Mouse (Mus musculus) MEL (cell line): ENCODE data around the gene Ggt5. TPM values are rescaled to one million over a fixed set of nuclear protein-coding genes. Genes with fewer than 3 reads are reported as not detected.

Experiments
- DNase-seq: peaks from one replicate; pipeline ENCODE4 v3.0.0; 2011; ENCODE audit warnings: low read depth, low spot score
- H3K27ac ChIP-seq: 2 replicates; pipeline ENCODE4 v1.5.1; 2012; ENCODE audit warnings: low read depth, mild to moderate bottlenecking, control low read depth, low read length, moderate library complexity; ENCODE audit not compliant: control insufficient read depth
- H3K27me3 ChIP-seq, 2 experiments: fragments of 150-350 bp in 1 of 2; sonication (generic) in 1 of 2; 2 replicates each; pipeline ENCODE4 v1.6.1; 2012; ENCODE audit warnings: low read length in 2 of 2, mild to moderate bottlenecking in 2 of 2, improper control_type of control experiment in 1 of 2, moderate library complexity in 1 of 2; ENCODE audit not compliant: insufficient read depth in 2 of 2, control insufficient read depth in 1 of 2
- H3K36me3 ChIP-seq, 2 experiments: 2 replicates each; pipeline ENCODE4 v1.6.1; 2012 to 2014; ENCODE audit warnings: low read length in 2 of 2, improper control_type of control experiment in 1 of 2, inconsistent platforms in 1 of 2, mild to moderate bottlenecking in 1 of 2; ENCODE audit not compliant: insufficient read depth in 2 of 2, control insufficient read depth in 1 of 2
- H3K4me1 ChIP-seq, 2 experiments: fragments of 150-350 bp in 1 of 2; sonication (generic) in 1 of 2; 2 replicates each; pipeline ENCODE4 v1.6.1; 2012; ENCODE audit warnings: low read length in 2 of 2, improper control_type of control experiment in 1 of 2, mild to moderate bottlenecking in 1 of 2; ENCODE audit not compliant: insufficient read depth in 2 of 2, control insufficient read depth in 1 of 2
- H3K4me3 ChIP-seq, 2 experiments: fragments of 150-350 bp in 1 of 2; sonication (generic) in 1 of 2; 2 replicates each; pipeline ENCODE4 v1.5.1; 2012; ENCODE audit warnings: low read depth in 2 of 2, low read length in 2 of 2, mild to moderate bottlenecking in 2 of 2, moderate library complexity in 2 of 2, control low read depth in 1 of 2, improper control_type of control experiment in 1 of 2; ENCODE audit not compliant: control insufficient read depth in 1 of 2, insufficient read depth in 1 of 2
- H3K79me2 ChIP-seq: 2 replicates; pipeline ENCODE4 v1.6.1; 2012; ENCODE audit warnings: mild to moderate bottlenecking, low read length, moderate library complexity; ENCODE audit not compliant: control insufficient read depth, poor library complexity, insufficient read depth
- H3K9ac ChIP-seq: 2 replicates; pipeline ENCODE4 v1.6.1; 2012; ENCODE audit warnings: low read depth, mild to moderate bottlenecking, control low read depth, low read length, moderate library complexity; ENCODE audit not compliant: control insufficient read depth, poor library complexity, severe bottlenecking
- H3K9me3 ChIP-seq: fragments of 150-350 bp; sonication (generic); replicated peaks from 2 replicates; pipeline ENCODE4 v1.6.1; 2012; ENCODE audit warnings: mild to moderate bottlenecking, low read length, improper control_type of control experiment, moderate library complexity; ENCODE audit not compliant: insufficient read depth
- BHLHE40 ChIP-seq: IDR thresholded peaks from 2 replicates; pipeline ENCODE4 v1.6.1; 2012; ENCODE audit warnings: low read depth, mild to moderate bottlenecking, inconsistent platforms, low read length, improper control_type of control experiment, borderline replicate concordance
- CHD2 ChIP-seq: IDR thresholded peaks from 2 replicates; pipeline ENCODE4 v1.6.1; 2011; ENCODE audit warnings: low read length, improper control_type of control experiment
- CTCF ChIP-seq, 3 experiments: IDR thresholded peaks in 2 of 3; conservative IDR thresholded peaks in 1 of 3; 2 replicates each; pipeline ENCODE4 v1.5.1; 2011 to 2012; ENCODE audit warnings: low read length in 3 of 3, low read depth in 2 of 3, mild to moderate bottlenecking in 2 of 3, improper control_type of control experiment in 1 of 3, inconsistent platforms in 1 of 3, mixed read lengths in 1 of 3, moderate library complexity in 1 of 3; ENCODE audit not compliant: control insufficient read depth in 1 of 3, insufficient read depth in 1 of 3, poor library complexity in 1 of 3, severe bottlenecking in 1 of 3
- EP300 ChIP-seq, 2 experiments: IDR thresholded peaks; 2 replicates each; pipeline ENCODE4 v1.6.1; 2011; ENCODE audit warnings: improper control_type of control experiment in 2 of 2, low read length in 2 of 2, low read depth in 1 of 2, mild to moderate bottlenecking in 1 of 2
- GABPA ChIP-seq: IDR thresholded peaks from 2 replicates; pipeline ENCODE4 v1.6.1; 2012; ENCODE audit warnings: low read depth, mild to moderate bottlenecking, inconsistent platforms, low read length, improper control_type of control experiment, moderate library complexity
- GATA1 ChIP-seq: IDR thresholded peaks from 2 replicates; pipeline ENCODE4 v1.6.1; 2011; ENCODE audit warnings: low read depth, low read length, improper control_type of control experiment
- HCFC1 ChIP-seq: IDR thresholded peaks from 2 replicates; pipeline ENCODE4 v1.6.1; 2012; ENCODE audit warnings: low read depth, mild to moderate bottlenecking, inconsistent platforms, low read length, improper control_type of control experiment, moderate library complexity
- JUND ChIP-seq: IDR thresholded peaks from 2 replicates; pipeline ENCODE4 v1.6.1; 2011; ENCODE audit warnings: low read depth, mild to moderate bottlenecking, improper control_type of control experiment, low read length
- KAT2A ChIP-seq: conservative IDR thresholded peaks from 2 replicates; pipeline ENCODE4 v1.6.1; 2012; ENCODE audit warnings: low read depth, low read length, improper control_type of control experiment, inconsistent platforms
- MAX ChIP-seq: IDR thresholded peaks from 2 replicates; pipeline ENCODE4 v1.6.1; 2011; ENCODE audit warnings: low read length, improper control_type of control experiment
- MYB ChIP-seq: IDR thresholded peaks from 2 replicates; pipeline ENCODE4 v1.6.1; 2011; ENCODE audit warnings: mild to moderate bottlenecking, low read depth, low read length, improper control_type of control experiment
- NELFE ChIP-seq: IDR thresholded peaks from 2 replicates; pipeline ENCODE4 v1.6.1; 2011; ENCODE audit warnings: low read depth, low read length, improper control_type of control experiment
- POLR2A ChIP-seq, 2 experiments: IDR thresholded peaks; 2 replicates each; pipeline ENCODE4 v1.6.1; 2011 to 2012; ENCODE audit warnings: low read length in 2 of 2, mild to moderate bottlenecking in 2 of 2, control low read depth in 1 of 2, improper control_type of control experiment in 1 of 2, low read depth in 1 of 2, moderate library complexity in 1 of 2; ENCODE audit not compliant: control insufficient read depth in 1 of 2, insufficient read depth in 1 of 2, poor library complexity in 1 of 2
- POLR2AphosphoS2 ChIP-seq: IDR thresholded peaks from 2 replicates; pipeline ENCODE4 v1.6.1; 2011; ENCODE audit warnings: low read length, improper control_type of control experiment
- TAL1 ChIP-seq: IDR thresholded peaks from 2 replicates; pipeline ENCODE4 v1.6.1; 2012; ENCODE audit warnings: mild to moderate bottlenecking, inconsistent platforms, low read length, moderate library complexity, mixed read lengths
- USF1 ChIP-seq: IDR thresholded peaks from 2 replicates; pipeline ENCODE4 v1.6.1; 2014; ENCODE audit warnings: low read depth, mild to moderate bottlenecking, inconsistent platforms, low read length, improper control_type of control experiment, moderate library complexity
- ZC3H11A ChIP-seq: IDR thresholded peaks from 2 replicates; pipeline ENCODE4 v1.6.1; 2012; ENCODE audit warnings: low read depth, mild to moderate bottlenecking, inconsistent platforms, low read length, improper control_type of control experiment
- ZMIZ1 ChIP-seq: IDR thresholded peaks from 2 replicates; pipeline ENCODE4 v1.6.1; 2012; ENCODE audit warnings: low read depth, mild to moderate bottlenecking, inconsistent platforms, low read length, improper control_type of control experiment, moderate library complexity
- polyA plus RNA-seq, 2 experiments: library from polyadenylated mRNA; stranded (reverse) in 1 of 2; unstranded in 1 of 2; fragments of >175 nt in 1 of 2; fragments of >200 nt in 1 of 2; gene quantifications; 2 replicates each; pipeline versions ENCODE4 v1.2.1 to v1.2.4; 2012; ENCODE audit warnings: low replicate concordance in 2 of 2, low read depth in 1 of 2; ENCODE audit not compliant: insufficient read length in 2 of 2, insufficient read depth in 1 of 2, missing spikeins in 1 of 2
- total RNA-seq: library from RNA; depleted of rRNA; stranded (reverse); fragments of 300-350 nt; gene quantifications from 2 replicates; pipeline ENCODE4 v1.2.3, GENCODE M21; 2012; rRNA removed

The Ggt5 gene
- total and polyA plus RNA-seq, 3 experiments: 0.11 TPM; not detected in 2

DNA sequence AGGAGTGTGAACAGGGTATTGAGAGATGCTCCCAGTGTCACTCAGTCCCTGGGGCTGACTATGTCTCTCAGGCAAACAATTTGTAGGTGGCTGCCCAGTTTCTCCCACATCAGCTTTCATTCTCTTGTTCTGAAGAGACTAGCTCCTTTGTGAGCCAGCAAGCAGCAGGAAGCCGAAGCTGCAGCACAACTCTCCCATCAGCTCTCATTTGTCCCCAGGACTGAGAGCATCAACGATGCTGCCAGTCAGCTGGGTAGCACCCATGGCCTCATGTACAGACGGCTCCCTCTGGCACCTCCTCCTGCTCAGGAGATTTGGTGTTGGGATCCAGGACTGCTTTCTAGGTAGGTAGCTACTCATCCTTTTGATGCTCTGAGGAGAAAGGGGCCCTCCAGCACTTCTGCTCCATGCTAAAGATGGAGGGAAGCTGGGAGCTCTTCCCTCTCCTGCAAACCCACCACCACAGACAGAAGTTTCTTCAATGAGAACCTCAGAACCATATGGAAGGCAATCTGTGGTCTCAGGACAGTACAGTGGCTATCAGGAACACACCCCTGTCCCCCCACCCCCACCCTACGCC, 77.4 kb downstream of the Ggt5 start:
- TF ChIP-seq POLR2AphosphoS2 (no peak), CHD2 (no peak), JUND (no peak), GABPA (no peak), USF1 (no peak), GATA1 (no peak), ZC3H11A (no peak), KAT2A (no peak), NELFE (no peak), ZMIZ1 (no peak), CTCF (IDR thresholded peaks at IDR 0.05 in 2 of 3, conservative IDR thresholded peaks at IDR 0.05 in 1 of 3; ENCODE audit: control insufficient read depth in 1 of 3, insufficient read depth in 1 of 3, low read depth in 2 of 3, low read length in 3 of 3, poor library complexity in 1 of 3, severe bottlenecking in 1 of 3) (no peak), EP300 (IDR thresholded peaks at IDR 0.05; ENCODE audit: low read depth in 1 of 2, low read length in 2 of 2) (no peak), POLR2A (IDR thresholded peaks at IDR 0.05; ENCODE audit: control insufficient read depth in 1 of 2, insufficient read depth in 1 of 2, low read depth in 1 of 2, low read length in 2 of 2, poor library complexity in 1 of 2) (no peak), HCFC1 (no peak), TAL1 (no peak), MYB (no peak), MAX (no peak), BHLHE40 (no peak)
- no peaks in the 10 kb centered on the region for H3K9me3 ChIP-seq
- H3K4me3 ChIP-seq: no peak overlapping the region; a peak in 1 of 4 replicates
- DNase-seq: no peak
- no peaks in the 10 kb centered on the region for H3K27me3 ChIP-seq
- H3K4me1 ChIP-seq: no peaks in the 10 kb centered on the region; a peak in 2 of 4 replicates
- H3K36me3 ChIP-seq: peaks cover 3 to 4% of the 10 kb centered on the region in 2 experiments; a peak in 3 of 4 replicates
- H3K79me2 ChIP-seq: peaks cover 4% of the 10 kb centered on the region
- H3K9ac ChIP-seq: peak overlapping the region; percentile 19; the same call in 1 of the 2 replicates
- no peak overlapping the region for H3K27ac ChIP-seq

Other genes with a start within 250 kb of the Ggt5 start
- gene Upb1, start 188.2 kb upstream of the Ggt5 start, total RNA-seq: not detected in 2 replicates
- gene Upb1, start 188.2 kb upstream of the Ggt5 start, polyA plus RNA-seq: under 1 TPM in 1 of 2 experiments, not detected in 1; 0.03 TPM
- gene Snrpd3, start 71.8 kb upstream of the Ggt5 start, total RNA-seq: 155 TPM in 2 replicates
- 100 to 1,000 TPM in 1 of 2 experiments, not detected in 1; 643 TPM for gene Snrpd3, start 71.8 kb upstream of the Ggt5 start, polyA plus RNA-seq
- 17.7 and 18.7 TPM in 2 replicates for gene Gucd1, start 71.4 kb upstream of the Ggt5 start, total RNA-seq
- gene Gucd1, start 71.4 kb upstream of the Ggt5 start, polyA plus RNA-seq: 10 to 100 TPM in 1 of 2 experiments, not detected in 1; 30.7 TPM
- gene Lrrc75b, start 29.0 kb upstream of the Ggt5 start, total RNA-seq: not detected in 2 replicates
- not detected for gene Lrrc75b, start 29.0 kb upstream of the Ggt5 start, polyA plus RNA-seq
- 0.46 and 1.4 TPM in 2 replicates for gene Ggt1, start 27.7 kb upstream of the Ggt5 start, total RNA-seq
- 1 to 10 TPM in 1 of 2 experiments, not detected in 1; 3.2 TPM for gene Ggt1, start 27.7 kb upstream of the Ggt5 start, polyA plus RNA-seq
- gene Susd2, start 54.7 kb downstream of the Ggt5 start, total RNA-seq: 0.07 and 0.12 TPM in 2 replicates
- gene Susd2, start 54.7 kb downstream of the Ggt5 start, polyA plus RNA-seq: under 1 TPM in 1 of 2 experiments, not detected in 1; 0.15 TPM
- gene Cabin1, start 175.0 kb downstream of the Ggt5 start, total RNA-seq: 27.2 and 28.2 TPM in 2 replicates
- 100 to 1,000 TPM in 1 of 2 experiments, 10 to 100 TPM in 1; 54.9 to 115 TPM for gene Cabin1, start 175.0 kb downstream of the Ggt5 start, polyA plus RNA-seq
- gene Ddt, start 184.1 kb downstream of the Ggt5 start, total RNA-seq: 45.1 and 48.8 TPM in 2 replicates
- gene Ddt, start 184.1 kb downstream of the Ggt5 start, polyA plus RNA-seq: 10 to 100 TPM in 1 of 2 experiments, not detected in 1; 63.4 TPM
- gene Gm20441, start 191.6 kb downstream of the Ggt5 start, total RNA-seq: not detected in 2 replicates
- gene Gm20441, start 191.6 kb downstream of the Ggt5 start, polyA plus RNA-seq: not detected
- gene Gstt3, start 192.1 kb downstream of the Ggt5 start, total RNA-seq: 4.0 TPM in 2 replicates
- gene Gstt3, start 192.1 kb downstream of the Ggt5 start, polyA plus RNA-seq: 10 to 100 TPM in 1 of 2 experiments, not detected in 1; 10.2 TPM
- gene Gstt1, start 209.2 kb downstream of the Ggt5 start, total RNA-seq: 1.3 and 2.0 TPM in 2 replicates
- 1 to 10 TPM in 1 of 2 experiments, not detected in 1; 3.8 TPM for gene Gstt1, start 209.2 kb downstream of the Ggt5 start, polyA plus RNA-seq
- gene Gstt4, start 233.2 kb downstream of the Ggt5 start, total RNA-seq: not detected in 2 replicates
- gene Gstt4, start 233.2 kb downstream of the Ggt5 start, polyA plus RNA-seq: not detected
- gene Gstt2, start 248.1 kb downstream of the Ggt5 start, total RNA-seq: 4.3 and 4.9 TPM in 2 replicates
- gene Gstt2, start 248.1 kb downstream of the Ggt5 start, polyA plus RNA-seq: 10 to 100 TPM in 1 of 2 experiments, not detected in 1; 10.9 TPM